Mouse (Mus musculus) left cerebral cortex, postnatal 36 days (tissue): ENCODE results near the gene Spag6. TPM values are rescaled to one million over a fixed set of nuclear protein-coding genes. Genes with fewer than 3 reads are reported as not detected.

Source experiments
- DNase-seq, 2 experiments: peaks; one replicate each; pipeline ENCODE4 v3.0.0; 2021 to 2022; ENCODE audit warnings: low spot score in 2 of 2, mixed read lengths in 1 of 2
- intact Hi-C: fragments of 180-260 bp; cut with DNase I; formaldehyde crosslinking; loops from one replicate; pipeline ENCODE4 v1.15.1; 2025
- total RNA-seq, 2 experiments: library from RNA; stranded (reverse); gene quantifications; 2 replicates each; pipeline ENCODE4 v1.2.3; 2021

Gene Spag6
- total RNA-seq, 2 experiments from 2014 or later = 6.6 to 7.3 TPM

GRCm38 (mm10) chr2:18686386-18686785 is 7.4 kb upstream of the Spag6 start:
- no peak for DNase-seq
- intact Hi-C loops = no loop called here

GRCm38 (mm10) chr2:18686826-18687519 is 6.9 kb upstream of the Spag6 start:
- DNase-seq = no peak
- intact Hi-C loops = no loop called here

- no peak for DNase-seq
- intact Hi-C loops = no loop called here
Measured at GRCm38 (mm10) chr2:18687671-18688170, 6.1 kb upstream of the Spag6 start.

GRCm38 (mm10) chr2:18688286-18688685 is 5.5 kb upstream of the Spag6 start:
- intact Hi-C loops = no loop called here
- DNase-seq = no peak

- DNase-seq = peak; percentile 44 to 47
- intact Hi-C loops = no loop called here
Measured at GRCm38 (mm10) chr2:18688708-18689063, 5.1 kb upstream of the Spag6 start.

GRCm38 (mm10) chr2:18689064-18689921 is 4.5 kb upstream of the Spag6 start:
- DNase-seq = peak; percentile 60 to 62

GRCm38 (mm10) chr2:18690055-18690691 is 3.7 kb upstream of the Spag6 start:
- peak; percentile 71 to 79 for DNase-seq
- intact Hi-C loops = loop anchor here (2.0 to 10.0 kb wide), 6 partner anchors 13 to 765 kb away; partner anchors contain the start of genes 4930426L09Rik, Bmi1 and Pip4k2a

More at GRCm38 (mm10) chr2:18689064-18689921, 4.5 kb upstream of the Spag6 start:
- intact Hi-C loops = no loop called here

- intact Hi-C loops = loop anchor here (2.0 to 10.0 kb wide), 6 partner anchors 14 to 764 kb away; partner anchors contain the start of genes 4930426L09Rik, Bmi1 and Pip4k2a
Measured at GRCm38 (mm10) chr2:18690756-18691155, 3.1 kb upstream of the Spag6 start.

GRCm38 (mm10) chr2:18692031-18692430 is 1.8 kb upstream of the Spag6 start:
- intact Hi-C loops = loop anchor here (5.0 to 10.0 kb wide), 5 partner anchors 75 to 763 kb away; partner anchors contain the start of genes 4930426L09Rik and Pip4k2a
- DNase-seq = no peak

More at GRCm38 (mm10) chr2:18690756-18691155, 3.1 kb upstream of the Spag6 start:
- DNase-seq = no peak

GRCm38 (mm10) chr2:18692548-18692947 is 1.3 kb upstream of the Spag6 start:
- DNase-seq = no peak
- intact Hi-C loops = loop anchor here (5.0 to 10.0 kb wide), 5 partner anchors 75 to 762 kb away; partner anchors contain the start of genes 4930426L09Rik and Pip4k2a

GRCm38 (mm10) chr2:18693491-18693870 is 351 bp upstream of the Spag6 start:
- no peak for DNase-seq
- intact Hi-C loops = loop anchor here (5.0 to 10.0 kb wide), 5 partner anchors 74 to 761 kb away; partner anchors contain the start of genes 4930426L09Rik and Pip4k2a

GRCm38 (mm10) chr2:18694611-18694950 is 749 bp downstream of the Spag6 start:
- intact Hi-C loops = loop anchor here (5.0 to 10.0 kb wide), 5 partner anchors 73 to 760 kb away; partner anchors contain the start of genes 4930426L09Rik and Pip4k2a
- no peak for DNase-seq

- DNase-seq = no peak
- intact Hi-C loops = loop anchor here (10.0 kb wide), 1 partner anchor 760 kb away; no protein-coding TSS in a partner anchor
Measured at GRCm38 (mm10) chr2:18695163-18695562, 1.3 kb downstream of the Spag6 start.

GRCm38 (mm10) chr2:18695629-18696150 is 1.9 kb downstream of the Spag6 start:
- intact Hi-C loops = loop anchor here (10.0 kb wide), 1 partner anchor 759 kb away; no protein-coding TSS in a partner anchor
- DNase-seq = no peak

GRCm38 (mm10) chr2:18697591-18698244 is 3.9 kb downstream of the Spag6 start:
- DNase-seq = no peak
- intact Hi-C loops = loop anchor here (10.0 kb wide), 1 partner anchor 757 kb away; no protein-coding TSS in a partner anchor

GRCm38 (mm10) chr2:18698663-18699385 is 5.0 kb downstream of the Spag6 start:
- peak in 1 of 2 experiments; percentile 17 for DNase-seq
- intact Hi-C loops = loop anchor here (10.0 kb wide), 1 partner anchor 756 kb away; no protein-coding TSS in a partner anchor

GRCm38 (mm10) chr2:18699401-18699990 is 5.7 kb downstream of the Spag6 start:
- no peak for DNase-seq
- intact Hi-C loops = loop anchor here (10.0 kb wide), 1 partner anchor 755 kb away; no protein-coding TSS in a partner anchor
